Mouse (Mus musculus): ENCODE measurements around the gene Pdpr.

The Pdpr gene

GRCm38 (mm10) chr8:111083936-111084335 is 10.5 kb upstream of the Pdpr start:
- in situ Hi-C loops (cut with MboI, MseI), result loop anchor here (25.0 kb wide), 1 partner anchor 447 kb away; no protein-coding TSS in a partner anchor

- in situ Hi-C loops (cut with MboI, MseI), result loop anchor here (5.0 to 25.0 kb wide), 3 partner anchors 33 to 453 kb away; partner anchors contain the start of gene Exosc6
These were observed 4.3 kb upstream of the Pdpr start for GRCm38 (mm10) chr8:111090126-111090525.

- in situ Hi-C loops (cut with MboI, MseI), result loop anchor here (5.0 to 25.0 kb wide), 3 partner anchors 34 to 454 kb away; partner anchors contain the start of gene Exosc6
These were observed 2.7 kb upstream of the Pdpr start for GRCm38 (mm10) chr8:111091706-111092105.

- in situ Hi-C loops (cut with MboI, MseI), result loop anchor here (5.0 to 25.0 kb wide), 3 partner anchors 35 to 455 kb away; partner anchors contain the start of gene Exosc6
These were observed 2.1 kb upstream of the Pdpr start, which contains the start of gene Clec18a for GRCm38 (mm10) chr8:111092326-111092725. Clec18a (minus strand) TSS chr8:111092426.

- in situ Hi-C loops (cut with MboI, MseI), result loop anchor here (5.0 to 25.0 kb wide), 3 partner anchors 38 to 458 kb away; partner anchors contain the start of gene Exosc6
These were observed 381 bp downstream of the Pdpr start for GRCm38 (mm10) chr8:111094719-111095302.

GRCm38 (mm10) chr8:111114891-111115290 is 20.5 kb downstream of the Pdpr start:
- in situ Hi-C loops (cut with MboI, MseI), result no loop called here

- in situ Hi-C loops (cut with MboI, MseI), result no loop called here
These were observed 25.1 kb downstream of the Pdpr start for GRCm38 (mm10) chr8:111119481-111119880.

- in situ Hi-C loops (cut with MboI, MseI), result no loop called here
These were observed 36.3 kb downstream of the Pdpr start for GRCm38 (mm10) chr8:111130756-111131155.

- in situ Hi-C loops (cut with MboI, MseI), result loop anchor here (10.0 kb wide), 1 partner anchor 48 kb away; the partner anchor contains the start of genes Clec18a and Pdpr
These were observed 48.1 kb downstream of the Pdpr start for GRCm38 (mm10) chr8:111142521-111142920.

- in situ Hi-C loops (cut with MboI, MseI), result loop anchor here (10.0 kb wide), 1 partner anchor 50 kb away; the partner anchor contains the start of genes Clec18a and Pdpr
These were observed 50.5 kb downstream of the Pdpr start for GRCm38 (mm10) chr8:111144901-111145459.

GRCm38 (mm10) chr8:111145460-111146012 is 51.1 kb downstream of the Pdpr start:
- in situ Hi-C loops (cut with MboI, MseI), result loop anchor here (10.0 kb wide), 1 partner anchor 51 kb away; the partner anchor contains the start of genes Clec18a and Pdpr

GRCm38 (mm10) chr8:111155721-111156436 is 61.4 kb downstream of the Pdpr start:
- in situ Hi-C loops (cut with MboI, MseI), result no loop called here

- in situ Hi-C loops (cut with MboI, MseI), result no loop called here
These were observed 63.2 kb downstream of the Pdpr start for GRCm38 (mm10) chr8:111157617-111158016.

- in situ Hi-C loops (cut with MboI, MseI), result no loop called here
These were observed 77.2 kb downstream of the Pdpr start for GRCm38 (mm10) chr8:111171661-111172060.

GRCm38 (mm10) chr8:111185472-111185947 is 91.1 kb downstream of the Pdpr start:
- in situ Hi-C loops (cut with MboI, MseI), result no loop called here
